Mouse (Mus musculus): Measurements from ENCODE around the gene Acot13. TPM values are rescaled to one million over a fixed set of nuclear protein-coding genes. Genes with fewer than 3 reads are reported as not detected.

The Acot13 gene
- polyA plus RNA-seq, 1 experiment = 40.5 TPM

DNA sequence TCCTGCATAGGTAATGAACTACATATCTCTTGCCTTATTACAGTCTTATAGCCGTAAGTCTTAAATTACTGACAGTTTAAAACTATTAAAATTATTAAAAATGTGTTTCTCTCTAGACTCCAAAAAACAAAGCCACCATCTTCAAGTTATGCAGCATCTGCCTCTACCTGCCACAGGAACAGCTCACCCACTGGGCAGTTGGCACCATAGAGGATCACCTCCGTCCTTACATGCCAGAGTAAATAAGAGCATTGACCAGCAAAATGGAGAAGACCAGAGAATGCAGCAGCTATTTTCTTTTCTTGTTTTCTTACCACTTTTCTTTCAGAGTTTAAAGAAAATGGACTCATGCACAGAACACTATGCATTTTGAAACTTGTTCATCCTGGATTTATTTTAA is 18.8 kb downstream of the Acot13 start:
- H3K36me3 ChIP-seq (replicated peaks; ENCODE audit: low read length) = peaks cover 98% of the 10 kb centered on the region
- TF ChIP-seq FLI1 (IDR thresholded peaks at IDR 0.05; ENCODE audit: low read length) (no peak), GATA1 (IDR thresholded peaks at IDR 0.05; ENCODE audit: borderline replicate concordance, low read length) (no peak)
- H3K9me3 ChIP-seq = no peaks in the 10 kb centered on the region
- no peaks in the 10 kb centered on the region for H3K27me3 ChIP-seq (replicated peaks)
- H3K4me1 ChIP-seq = peaks cover 26% of the 10 kb centered on the region
- no peak overlapping the region for H3K4me3 ChIP-seq (replicated peaks)

GRCm38 (mm10) chr13:24806079-24806478 is 25.3 kb downstream of the Acot13 start:
- no peak for TF ChIP-seq GATA1 (IDR thresholded peaks at IDR 0.05; ENCODE audit: borderline replicate concordance, low read length)
- no peak for TF ChIP-seq FLI1 (IDR thresholded peaks at IDR 0.05; ENCODE audit: low read length)
- peaks cover 38% of the 10 kb centered on the region for H3K4me1 ChIP-seq
- H3K27me3 ChIP-seq (replicated peaks) = no peaks in the 10 kb centered on the region
- H3K36me3 ChIP-seq (replicated peaks; ENCODE audit: low read length) = peaks cover 80% of the 10 kb centered on the region
- H3K9me3 ChIP-seq = no peaks in the 10 kb centered on the region
- no peak overlapping the region for H3K4me3 ChIP-seq (replicated peaks)

- H3K27me3 ChIP-seq (replicated peaks) = no peaks in the 10 kb centered on the region
- TF ChIP-seq FLI1 (IDR thresholded peaks at IDR 0.05; ENCODE audit: low read length) = no peak
- no peak for TF ChIP-seq GATA1 (IDR thresholded peaks at IDR 0.05; ENCODE audit: borderline replicate concordance, low read length)
- peaks cover 51% of the 10 kb centered on the region for H3K36me3 ChIP-seq (replicated peaks; ENCODE audit: low read length)
- H3K4me3 ChIP-seq (replicated peaks) = peak overlapping the region; percentile 99
- no peaks in the 10 kb centered on the region for H3K9me3 ChIP-seq
- peaks cover 46% of the 10 kb centered on the region for H3K4me1 ChIP-seq
Observed at GRCm38 (mm10) chr13:24803196-24803595, 28.1 kb downstream of the Acot13 start.

GRCm38 (mm10) chr13:24802131-24802691 is 29.1 kb downstream of the Acot13 start:
- Histone ChIP-seq H3K4me1 (peaks cover 47% of the 10 kb centered on the region), H3K4me3 (replicated peaks) (peak overlapping the region; percentile 99), H3K36me3 (replicated peaks; ENCODE audit: low read length) (peaks cover 41% of the 10 kb centered on the region), H3K27me3 (replicated peaks) (no peaks in the 10 kb centered on the region), H3K9me3 (no peaks in the 10 kb centered on the region)
- TF ChIP-seq GATA1 (IDR thresholded peaks at IDR 0.05; ENCODE audit: borderline replicate concordance, low read length) (no peak), FLI1 (IDR thresholded peaks at IDR 0.05; ENCODE audit: low read length) (no peak)

DNA sequence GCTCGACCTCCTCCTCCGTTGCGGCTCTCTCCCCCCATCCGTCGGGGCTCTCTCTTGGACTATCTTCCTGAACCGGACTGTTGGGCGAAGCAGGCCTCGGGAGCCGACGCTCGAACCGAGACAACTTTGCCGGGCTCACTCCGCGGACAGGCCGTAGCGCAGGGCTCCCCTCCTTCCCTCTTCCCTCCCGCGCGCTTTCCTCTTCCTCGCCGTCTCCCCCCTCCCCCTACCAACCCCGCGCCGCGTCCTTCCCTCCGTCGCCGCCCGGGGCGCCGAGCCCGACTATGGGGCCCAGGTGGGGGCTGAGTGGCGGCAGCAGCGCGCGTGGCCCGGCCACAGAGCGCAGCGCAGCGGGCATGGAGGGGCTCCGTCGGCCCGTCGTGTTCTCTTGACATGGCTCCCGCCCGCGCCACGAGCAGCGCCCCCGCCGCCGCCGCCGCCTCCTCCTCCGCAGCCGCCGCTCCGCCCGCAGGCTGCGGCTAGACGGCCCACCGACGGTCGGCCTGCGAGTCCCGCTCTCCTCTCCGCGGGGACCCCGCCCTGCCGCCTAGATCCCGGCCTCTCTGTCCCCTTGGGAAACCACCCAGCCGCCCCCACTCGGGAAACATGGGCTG is 29.9 kb downstream of the Acot13 start, which contains the start of gene BC005537:
TSS of gene BC005537 (plus strand) at position 350 of the 614 bp plus-strand sequence.
- H3K9me3 ChIP-seq = no peaks in the 10 kb centered on the region
- H3K36me3 ChIP-seq (replicated peaks; ENCODE audit: low read length) = peaks cover 33% of the 10 kb centered on the region
- peaks cover 44% of the 10 kb centered on the region for H3K4me1 ChIP-seq
- peak within 1 kb of the TSS; percentile 99 for H3K4me3 ChIP-seq (replicated peaks)
- H3K27me3 ChIP-seq (replicated peaks) = no peaks in the 10 kb centered on the region
- TF ChIP-seq FLI1 (IDR thresholded peaks at IDR 0.05; ENCODE audit: low read length) (no peak), GATA1 (IDR thresholded peaks at IDR 0.05; ENCODE audit: borderline replicate concordance, low read length) (no peak)

- no peaks in the 10 kb centered on the region for H3K9me3 ChIP-seq
- no peaks in the 10 kb centered on the region for H3K27me3 ChIP-seq (replicated peaks)
- TF ChIP-seq FLI1 (IDR thresholded peaks at IDR 0.05; ENCODE audit: low read length) = no peak
- TF ChIP-seq GATA1 (IDR thresholded peaks at IDR 0.05; ENCODE audit: borderline replicate concordance, low read length) = no peak
- H3K36me3 ChIP-seq (replicated peaks; ENCODE audit: low read length) = peaks cover 27% of the 10 kb centered on the region
- peak overlapping the region; percentile 99 for H3K4me3 ChIP-seq (replicated peaks)
- H3K4me1 ChIP-seq = peaks cover 40% of the 10 kb centered on the region
Observed at GRCm38 (mm10) chr13:24800674-24801307, 30.5 kb downstream of the Acot13 start.

- Histone ChIP-seq H3K4me3 (replicated peaks) (peak overlapping the region; percentile 99), H3K36me3 (replicated peaks; ENCODE audit: low read length) (peaks cover 20% of the 10 kb centered on the region), H3K9me3 (no peaks in the 10 kb centered on the region), H3K4me1 (peaks cover 33% of the 10 kb centered on the region), H3K27me3 (replicated peaks) (no peaks in the 10 kb centered on the region)
- TF ChIP-seq GATA1 (IDR thresholded peaks at IDR 0.05; ENCODE audit: borderline replicate concordance, low read length) = no peak
- TF ChIP-seq FLI1 (IDR thresholded peaks at IDR 0.05; ENCODE audit: low read length) = no peak
Observed at GRCm38 (mm10) chr13:24799925-24800673, 31.2 kb downstream of the Acot13 start.

DNA sequence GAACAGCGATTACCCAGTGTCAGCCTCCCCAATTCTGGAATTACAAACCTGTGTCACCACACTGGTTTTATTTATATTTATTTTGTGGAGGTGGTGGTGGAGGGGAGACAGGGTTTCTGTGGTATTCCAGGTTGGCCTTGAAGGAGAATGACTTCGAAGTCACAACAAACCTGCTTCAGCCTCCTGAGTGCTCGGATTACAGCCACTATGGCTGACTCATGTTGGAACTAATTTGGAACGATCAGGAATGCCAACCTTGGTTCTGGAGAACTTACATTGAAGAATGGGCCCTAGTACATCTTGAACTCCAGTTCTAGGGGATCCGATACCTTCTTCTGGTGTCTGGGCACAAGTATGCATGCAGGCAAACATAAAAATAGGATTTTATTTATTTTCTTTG is 32.0 kb downstream of the Acot13 start:
- H3K27me3 ChIP-seq (replicated peaks) = no peaks in the 10 kb centered on the region
- H3K4me1 ChIP-seq = peaks cover 27% of the 10 kb centered on the region
- peak overlapping the region; percentile 99 for H3K4me3 ChIP-seq (replicated peaks)
- no peak for TF ChIP-seq GATA1 (IDR thresholded peaks at IDR 0.05; ENCODE audit: borderline replicate concordance, low read length)
- TF ChIP-seq FLI1 (IDR thresholded peaks at IDR 0.05; ENCODE audit: low read length) = no peak
- no peaks in the 10 kb centered on the region for H3K9me3 ChIP-seq
- H3K36me3 ChIP-seq (replicated peaks; ENCODE audit: low read length) = peaks cover 13% of the 10 kb centered on the region

- no peak overlapping the region for H3K4me3 ChIP-seq (replicated peaks)
- no peaks in the 10 kb centered on the region for H3K9me3 ChIP-seq
- TF ChIP-seq FLI1 (IDR thresholded peaks at IDR 0.05; ENCODE audit: low read length) = no peak
- TF ChIP-seq GATA1 (IDR thresholded peaks at IDR 0.05; ENCODE audit: borderline replicate concordance, low read length) = no peak
Observed at GRCm38 (mm10) chr13:24798686-24799085, 32.7 kb downstream of the Acot13 start.

More at GRCm38 (mm10) chr13:24798686-24799085, 32.7 kb downstream of the Acot13 start:
- Histone ChIP-seq H3K27me3 (replicated peaks) (no peaks in the 10 kb centered on the region), H3K36me3 (replicated peaks; ENCODE audit: low read length) (peaks cover 7% of the 10 kb centered on the region), H3K4me1 (peaks cover 21% of the 10 kb centered on the region)
